Mouse (Mus musculus): ENCODE results near the gene Tcl1b5. TPM values are rescaled to one million over a fixed set of nuclear protein-coding genes. Genes with fewer than 3 reads are reported as not detected.
"Not testable (repeated sequence)": the region's sequence is repeated elsewhere in the genome, so short reads cannot be mapped to it uniquely, and the experiment has no call there.

Tcl1b5 gene
- not detected for total RNA-seq (2021)

DNA sequence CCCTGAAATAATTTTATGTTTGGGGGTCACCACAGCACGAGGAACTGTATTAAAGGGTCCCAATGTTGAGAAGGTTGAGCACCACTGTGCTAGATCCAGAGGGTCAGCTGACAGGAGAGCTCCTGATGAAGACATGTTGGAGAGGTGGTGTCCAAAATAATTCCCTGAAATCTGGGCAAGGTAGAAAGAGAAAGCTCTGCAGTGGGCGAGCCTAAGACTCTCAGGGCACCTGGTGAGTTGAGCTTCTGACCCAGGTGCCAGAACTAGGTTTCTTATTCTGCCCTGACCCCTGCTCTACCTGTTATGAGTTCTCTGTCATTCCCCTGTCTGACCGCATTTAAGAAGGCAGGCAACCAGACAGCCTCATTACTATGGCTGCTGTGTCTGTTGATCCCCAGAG is at the start of gene Tcl1b5:
Gene Tcl1b5 (plus strand): TSS at position 301 of the 400 bp plus-strand sequence.
- intact Hi-C loops (cut with DNase I); DNase-seq: not testable (repeated sequence)

DNA sequence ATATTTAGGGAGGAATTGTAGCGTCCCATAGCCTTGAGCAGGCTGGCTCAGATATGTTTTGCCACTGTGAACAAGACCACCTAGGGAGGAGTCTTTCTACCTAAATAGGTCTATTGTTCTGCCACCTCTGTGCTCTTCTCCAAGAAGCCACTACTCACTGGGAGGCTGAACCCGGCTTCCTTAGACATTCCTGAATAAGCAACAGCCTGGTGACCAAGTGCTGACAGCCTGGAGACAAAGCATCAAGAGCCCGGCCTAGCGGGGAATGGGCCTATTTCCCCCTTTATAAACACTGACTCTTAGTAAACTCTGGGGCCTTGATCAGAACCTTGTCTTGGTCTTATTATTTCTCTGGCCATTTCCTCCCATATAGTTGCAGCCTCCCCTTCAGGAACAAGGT is 49.6 kb upstream of the Tcl1b5 start:
- intact Hi-C loops (cut with DNase I) = no loop called here
- no peak for DNase-seq

DNA sequence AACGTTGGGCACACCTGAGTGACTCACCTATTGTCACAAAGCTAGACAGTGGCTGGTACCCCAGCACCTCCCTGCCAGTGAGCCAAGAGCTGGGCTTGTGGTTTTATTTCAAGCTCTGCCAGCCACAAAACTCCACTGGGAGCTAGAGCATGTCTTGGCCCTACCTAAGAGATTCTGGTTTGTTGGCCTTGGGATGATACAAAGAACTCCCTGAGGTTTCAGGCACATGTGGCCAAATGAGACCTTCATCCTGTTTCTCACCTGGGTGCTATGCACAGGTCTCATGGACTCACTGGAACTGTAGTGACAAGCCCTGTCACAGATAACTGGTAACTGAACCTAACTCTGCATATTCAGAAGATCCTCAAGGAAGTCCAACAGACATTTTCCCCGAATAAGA is 48.5 kb upstream of the Tcl1b5 start:
- no peak for DNase-seq
- intact Hi-C loops (cut with DNase I) = no loop called here

- DNase-seq; intact Hi-C loops (cut with DNase I): not testable (repeated sequence)
Observed at GRCm38 (mm10) chr12:105129494-105130205, 46.5 kb upstream of the Tcl1b5 start.

DNA sequence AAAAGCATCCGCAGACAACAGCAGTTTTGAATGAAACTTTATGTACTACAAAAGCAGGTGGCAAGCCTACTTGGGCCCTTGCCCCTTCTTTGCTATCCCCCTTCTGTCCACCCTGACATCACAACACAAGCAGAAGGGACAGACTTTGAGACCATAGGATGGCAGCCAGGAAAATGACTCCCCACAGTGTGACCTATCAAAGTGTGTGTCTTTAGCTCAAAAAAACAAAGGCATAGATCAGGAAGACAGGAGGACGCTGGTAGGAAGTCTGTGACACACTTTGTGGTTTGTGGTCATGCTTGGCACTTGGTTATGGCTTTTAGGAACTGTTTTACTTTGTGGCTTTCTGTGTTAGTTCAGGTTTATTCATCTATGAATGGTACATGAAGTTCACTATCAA is 42.0 kb upstream of the Tcl1b5 start:
- DNase-seq; intact Hi-C loops (cut with DNase I): not testable (repeated sequence)

GRCm38 (mm10) chr12:105134826-105135225 is 41.3 kb upstream of the Tcl1b5 start:
- intact Hi-C loops (cut with DNase I); DNase-seq: not testable (repeated sequence)

DNA sequence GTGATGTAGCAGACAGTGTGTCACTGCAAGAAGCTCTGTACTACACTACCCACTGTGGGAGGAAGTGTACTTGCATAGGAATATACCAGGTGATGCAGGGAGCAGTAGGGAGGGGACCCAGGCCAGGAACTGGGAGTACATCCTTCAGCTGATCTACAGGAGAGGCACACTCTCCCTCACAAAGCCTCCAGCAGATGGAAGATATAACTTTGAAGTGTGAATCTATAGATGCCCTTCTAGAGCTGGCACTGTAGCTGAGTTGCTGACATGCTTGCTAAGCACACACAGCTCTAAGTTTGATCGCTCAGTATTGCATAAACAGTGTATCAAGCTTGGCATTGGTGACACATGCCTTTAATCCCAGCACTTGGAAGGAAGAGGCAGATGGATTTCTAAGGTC is 38.4 kb upstream of the Tcl1b5 start:
- intact Hi-C loops (cut with DNase I); DNase-seq: not testable (repeated sequence)

- DNase-seq = no peak
- intact Hi-C loops (cut with DNase I) = no loop called here
Observed at GRCm38 (mm10) chr12:105143096-105143495, 33.0 kb upstream of the Tcl1b5 start.

GRCm38 (mm10) chr12:105144928-105145327 is 31.2 kb upstream of the Tcl1b5 start:
- intact Hi-C loops (cut with DNase I); DNase-seq: not testable (repeated sequence)

GRCm38 (mm10) chr12:105145714-105146113 is 30.4 kb upstream of the Tcl1b5 start, which contains the start of gene Tcl1b2:
Tcl1b2 (plus strand) TSS chr12:105146014.
- intact Hi-C loops (cut with DNase I) = no loop called here
- no peak for DNase-seq

GRCm38 (mm10) chr12:105155286-105155685 is 20.9 kb upstream of the Tcl1b5 start:
- intact Hi-C loops (cut with DNase I); DNase-seq: not testable (repeated sequence)

GRCm38 (mm10) chr12:105158842-105159241 is 17.3 kb upstream of the Tcl1b5 start:
- intact Hi-C loops (cut with DNase I) = no loop called here
- no peak for DNase-seq

- intact Hi-C loops (cut with DNase I) = no loop called here
Observed at GRCm38 (mm10) chr12:105159390-105159789, 16.8 kb upstream of the Tcl1b5 start, which contains the start of gene Tcl1b1. Tcl1b1 (plus strand) TSS chr12:105159690.

GRCm38 (mm10) chr12:105166734-105167133 is 9.4 kb upstream of the Tcl1b5 start:
- no peak for DNase-seq
- intact Hi-C loops (cut with DNase I) = no loop called here

More at GRCm38 (mm10) chr12:105159390-105159789, 16.8 kb upstream of the Tcl1b5 start, which contains the start of gene Tcl1b1:
- no peak for DNase-seq

DNA sequence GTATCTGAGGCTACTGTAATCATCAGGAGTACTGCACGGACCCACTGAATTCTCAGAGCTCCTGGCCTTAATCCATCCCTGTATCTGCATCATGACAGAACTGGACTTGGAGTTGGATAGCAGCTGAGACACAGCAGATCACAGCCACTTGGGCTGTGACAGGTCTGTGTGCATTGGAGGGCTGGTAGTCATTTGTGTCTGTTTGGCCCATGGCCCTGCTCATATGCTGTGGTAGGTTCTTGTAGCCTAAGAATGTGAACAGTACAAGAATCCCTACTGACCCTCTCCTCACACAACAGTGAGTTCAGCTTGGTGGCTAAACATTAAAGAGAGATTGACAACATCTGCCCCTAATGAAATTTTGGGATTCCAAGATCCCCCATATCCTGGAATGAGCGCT is 2.8 kb upstream of the Tcl1b5 start:
- intact Hi-C loops (cut with DNase I) = no loop called here
- no peak for DNase-seq

- intact Hi-C loops (cut with DNase I) = not testable (repeated sequence)
- peak; percentile 62 for DNase-seq
Observed at GRCm38 (mm10) chr12:105174318-105174717, 1.8 kb upstream of the Tcl1b5 start.

DNA sequence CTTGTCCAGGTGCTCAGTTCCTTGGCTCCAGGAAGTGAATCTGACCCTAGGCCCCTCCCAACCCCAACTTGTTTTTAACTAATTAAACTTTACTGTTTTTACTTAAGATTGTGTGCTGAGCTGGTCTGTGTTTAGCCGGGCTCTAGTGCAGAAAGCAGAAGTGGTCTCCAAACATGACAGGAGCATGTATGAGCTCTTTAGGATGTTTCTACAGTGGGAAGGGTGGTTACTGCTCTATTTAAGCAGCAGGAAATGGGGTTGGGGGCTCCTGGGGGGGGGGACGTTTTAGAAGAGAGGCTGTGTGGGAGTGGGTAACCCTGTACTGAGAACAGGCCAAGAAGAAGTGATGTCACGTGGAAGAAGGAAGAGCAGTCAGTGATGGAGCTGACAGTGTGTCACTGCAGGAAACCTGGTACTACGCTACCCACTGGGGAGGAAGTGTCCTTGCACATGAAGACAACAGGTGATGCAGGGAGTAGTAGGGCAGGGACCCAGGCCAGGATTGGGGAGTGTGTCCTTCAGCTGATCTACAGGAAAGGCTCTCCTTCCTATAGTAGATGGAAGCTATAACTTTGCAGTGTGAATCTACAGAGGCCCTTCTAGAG is 5.0 kb downstream of the Tcl1b5 start:
- DNase-seq; intact Hi-C loops (cut with DNase I): not testable (repeated sequence)

- intact Hi-C loops (cut with DNase I) = not testable (repeated sequence)
- DNase-seq = peak; percentile 9
Observed at GRCm38 (mm10) chr12:105188980-105189379, 12.8 kb downstream of the Tcl1b5 start.

- DNase-seq = not testable (repeated sequence)
Observed at GRCm38 (mm10) chr12:105190743-105191142, 14.6 kb downstream of the Tcl1b5 start, which contains the start of gene Tcl1b3. Tcl1b3 (plus strand) TSS chr12:105191043.

DNA sequence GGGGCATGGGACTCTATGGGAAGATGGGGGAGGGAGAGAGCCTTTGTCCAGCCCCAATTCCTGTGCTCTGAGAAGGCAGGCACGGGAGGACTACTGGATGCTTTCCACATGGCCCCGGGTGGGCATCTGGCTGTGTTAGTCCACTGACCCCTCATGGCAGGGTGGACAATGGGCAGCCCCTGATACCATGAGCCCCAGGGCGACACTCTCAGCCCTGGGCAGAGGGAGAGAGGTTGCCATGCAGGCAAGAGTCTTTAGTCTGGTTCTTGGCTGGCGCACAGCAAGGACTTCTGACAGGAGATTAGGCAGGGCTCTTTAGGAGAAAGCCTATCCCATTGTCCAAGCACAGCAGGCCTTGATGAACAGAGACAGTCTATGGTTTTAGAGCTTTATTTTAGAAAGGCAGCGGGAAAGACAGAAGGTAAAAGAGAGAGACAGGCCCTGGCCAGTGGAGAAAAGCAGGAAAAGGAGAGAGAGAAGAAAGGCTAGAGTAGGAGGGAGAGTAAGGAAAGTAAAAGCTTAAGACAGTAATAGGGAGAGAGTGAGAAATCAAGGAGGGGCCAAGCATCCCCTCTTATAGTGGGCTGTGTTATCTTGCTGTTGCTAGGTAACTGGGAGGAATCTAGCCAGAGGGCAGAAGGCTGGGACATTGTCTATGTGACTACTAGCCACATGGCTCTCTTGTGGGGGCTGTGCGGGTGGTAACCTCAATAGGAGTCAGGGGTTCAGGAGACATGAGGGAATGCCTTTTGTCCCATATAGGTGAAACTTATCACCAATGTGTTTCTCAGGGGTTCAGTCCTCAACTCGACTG is 23.7 kb downstream of the Tcl1b5 start:
- DNase-seq; intact Hi-C loops (cut with DNase I): not testable (repeated sequence)

More at GRCm38 (mm10) chr12:105190743-105191142, 14.6 kb downstream of the Tcl1b5 start, which contains the start of gene Tcl1b3:
- intact Hi-C loops (cut with DNase I) = not testable (repeated sequence)

- DNase-seq; intact Hi-C loops (cut with DNase I): not testable (repeated sequence)
Observed at GRCm38 (mm10) chr12:105201657-105202056, 25.5 kb downstream of the Tcl1b5 start, which contains the start of gene Tcl1b4. Tcl1b4 (plus strand) TSS chr12:105201957.

All from left cerebral cortex, postnatal 4 days (tissue).